Mouse (Mus musculus) cerebellum, adult 2 months (tissue): ENCODE results near the gene Rab31.

Experiments
- CTCF ChIP-seq: fragments of 200-500 bp; IDR thresholded peaks from 2 replicates; pipeline ENCODE4 v1.5.1; 2011; ENCODE audit warnings: low read depth, mild to moderate bottlenecking, control low read depth, low read length, moderate library complexity, borderline replicate concordance; ENCODE audit not compliant: insufficient read depth
- POLR2A ChIP-seq: fragments of 200-500 bp; IDR thresholded peaks from 2 replicates; pipeline ENCODE4 v1.6.1; 2011; ENCODE audit warnings: low read length, control low read depth, borderline replicate concordance; ENCODE audit not compliant: insufficient read depth

- TF ChIP-seq POLR2A (no peak), CTCF (no peak)
Measured at GRCm38 (mm10) chr17:65643579-65643978, 129.0 kb downstream of the Rab31 start.
